Mouse (Mus musculus) testis, postnatal 10 days (tissue): ENCODE results near the gene Gm20388.
"Not testable (repeated sequence)": the region's sequence is repeated elsewhere in the genome, so short reads cannot be mapped to it uniquely, and the experiment has no call there.

Experiments used
- DNase-seq: peaks from one replicate; pipeline ENCODE4 v3.0.0; 2021; ENCODE audit warnings: low spot score

The Gm20388 gene

DNA sequence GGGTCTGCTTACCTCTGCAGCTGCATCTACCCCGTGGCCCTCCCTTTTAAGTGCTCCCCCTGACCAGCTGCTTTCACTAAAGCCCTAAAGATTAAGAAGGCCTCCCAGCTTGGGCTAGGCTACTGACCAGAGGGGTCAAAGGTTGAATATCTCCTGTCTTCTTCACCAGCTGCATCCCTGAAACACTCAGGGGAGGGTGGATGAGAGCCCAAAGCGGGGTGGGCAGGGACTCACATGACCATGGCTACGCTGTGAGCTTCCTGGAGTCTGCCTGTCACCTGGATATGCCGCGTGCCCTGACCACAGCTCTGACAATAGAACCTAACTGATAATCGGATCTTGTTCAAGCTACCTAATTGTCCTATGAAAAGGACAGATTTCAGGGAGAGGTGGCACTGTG is 2712.1 kb downstream of the Gm20388 start, which contains the start of gene Pabpn1l:
Pabpn1l (minus strand) TSS at position 13 of the 400 bp plus-strand sequence.
- DNase-seq: no peak

GRCm38 (mm10) chr8:122623844-122624642 is 2713.4 kb downstream of the Gm20388 start:
- DNase-seq: no peak

DNA sequence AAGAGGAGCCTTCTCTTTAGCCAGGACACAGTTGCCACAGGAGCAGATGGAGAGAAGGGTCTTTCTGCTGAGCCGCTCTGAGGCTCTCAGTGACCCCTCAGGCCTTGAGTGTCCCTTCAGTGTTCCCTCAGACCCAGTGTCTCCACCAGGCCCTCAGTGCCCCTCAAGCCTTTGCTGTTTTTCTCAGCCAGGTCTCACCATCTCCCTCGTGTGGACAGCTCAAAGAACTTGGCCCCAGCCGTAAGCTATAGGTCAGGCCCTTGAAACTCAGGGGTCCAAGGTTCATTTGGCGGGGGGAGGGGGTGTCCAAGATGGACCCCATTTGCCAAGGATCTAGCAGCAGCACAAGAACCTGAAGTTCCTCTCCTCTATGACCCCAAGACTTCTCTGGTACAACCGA is 2714.0 kb downstream of the Gm20388 start:
- no peak for DNase-seq

GRCm38 (mm10) chr8:122625811-122626210 is 2715.2 kb downstream of the Gm20388 start:
- DNase-seq: no peak

GRCm38 (mm10) chr8:122626896-122627295 is 2716.3 kb downstream of the Gm20388 start:
- no peak for DNase-seq

- no peak for DNase-seq
Observed at GRCm38 (mm10) chr8:122629388-122629787, 2718.7 kb downstream of the Gm20388 start.

- no peak for DNase-seq
Observed at GRCm38 (mm10) chr8:122630696-122631095, 2720.1 kb downstream of the Gm20388 start.

GRCm38 (mm10) chr8:122632134-122632533 is 2721.5 kb downstream of the Gm20388 start:
- DNase-seq: not testable (repeated sequence)

GRCm38 (mm10) chr8:122633205-122633604 is 2722.6 kb downstream of the Gm20388 start:
- no peak for DNase-seq

DNA sequence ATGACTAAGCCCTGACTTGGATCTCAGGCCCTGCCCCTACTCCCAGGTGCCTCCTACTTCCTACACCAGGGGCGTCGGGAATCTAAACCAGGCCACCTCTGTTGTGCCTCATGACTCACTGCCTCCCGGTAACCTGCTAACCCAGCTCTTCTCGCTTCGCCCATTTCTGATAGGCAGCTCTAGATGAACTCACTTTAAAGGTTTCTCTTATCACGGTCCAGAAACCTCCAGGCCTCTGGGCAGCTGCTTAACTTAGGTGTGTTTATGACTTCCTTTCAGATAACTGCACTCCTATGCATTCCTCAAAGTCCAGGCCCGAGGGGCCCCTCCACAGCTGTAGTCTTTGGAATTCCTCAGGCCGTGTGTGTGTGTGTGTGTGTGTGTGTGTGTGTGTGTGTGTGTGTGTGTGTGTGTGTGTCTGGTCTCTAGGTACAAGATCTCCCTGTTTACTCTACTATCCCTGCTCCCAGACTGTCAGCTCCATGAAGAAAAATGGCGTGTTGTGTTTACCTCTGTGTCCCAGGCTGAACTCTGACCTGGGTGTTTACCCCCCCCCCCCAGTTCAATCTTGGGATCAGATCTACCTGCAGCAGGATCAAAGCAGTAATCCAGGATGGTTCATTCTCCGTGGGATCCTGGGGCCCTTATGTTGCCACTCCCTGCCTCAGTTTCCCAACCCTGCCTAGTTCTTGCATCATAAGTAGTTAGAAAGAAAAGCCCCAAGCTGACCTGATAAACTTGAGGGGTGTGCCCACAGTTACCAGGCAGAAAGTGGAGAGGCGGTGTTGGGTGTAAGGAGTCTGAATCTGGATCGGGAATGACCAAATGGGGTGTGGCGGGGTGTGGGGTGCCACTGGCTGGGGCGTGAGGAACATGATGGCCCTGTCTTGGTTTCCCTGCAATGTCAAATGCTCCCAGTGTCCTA is 2725.5 kb downstream of the Gm20388 start:
- no peak for DNase-seq

GRCm38 (mm10) chr8:122636803-122637175 is 2726.1 kb downstream of the Gm20388 start:
- DNase-seq: no peak

- DNase-seq: no peak
Observed at GRCm38 (mm10) chr8:122637230-122637629, 2726.6 kb downstream of the Gm20388 start.

- DNase-seq: no peak
Observed at GRCm38 (mm10) chr8:122638601-122639000, 2728.0 kb downstream of the Gm20388 start.

- DNase-seq: peak; percentile 79
Observed at GRCm38 (mm10) chr8:122639521-122640248, 2729.0 kb downstream of the Gm20388 start.

DNA sequence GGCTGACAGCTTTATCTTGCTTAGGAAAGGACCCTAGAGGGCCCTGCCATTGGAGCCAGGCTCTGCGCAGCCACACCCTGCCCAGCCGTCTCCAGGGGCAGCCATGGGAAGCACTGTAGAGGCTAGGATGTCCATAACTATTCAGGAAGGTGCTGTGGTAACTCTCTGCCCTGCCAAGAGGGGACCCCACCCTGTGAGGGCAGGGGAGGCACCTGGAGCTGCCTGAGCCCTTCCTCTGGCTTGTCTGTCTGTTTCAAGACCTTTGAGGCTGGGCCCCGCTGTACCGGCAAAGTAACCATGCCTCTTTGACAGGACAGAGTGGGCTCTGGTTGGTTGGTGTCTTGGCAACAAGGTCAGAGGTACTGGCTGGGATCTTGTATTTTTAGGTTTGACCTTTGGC is 2730.2 kb downstream of the Gm20388 start:
- DNase-seq: no peak

DNA sequence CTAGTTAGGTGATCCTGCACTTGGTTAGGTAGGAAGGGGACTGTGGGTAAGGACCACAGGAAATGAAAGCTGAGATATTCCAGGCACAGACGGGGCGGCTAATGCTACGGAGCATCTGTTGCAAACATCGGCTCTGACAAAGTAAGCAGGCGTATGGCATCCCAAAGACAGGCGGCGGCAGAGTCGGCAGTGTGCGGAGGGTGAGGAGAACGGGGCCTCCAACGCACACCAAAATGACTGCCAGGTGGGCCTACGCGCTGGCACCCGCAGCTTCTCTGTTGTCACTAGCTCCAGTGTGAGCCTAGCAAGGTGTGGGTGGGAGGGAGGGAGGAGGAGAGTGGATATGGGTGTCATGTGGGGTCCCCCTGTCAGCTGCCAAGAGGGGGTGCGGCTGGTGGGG is 2730.8 kb downstream of the Gm20388 start:
- DNase-seq: no peak

- peak; percentile 65 for DNase-seq
Observed at GRCm38 (mm10) chr8:122642071-122642470, 2731.4 kb downstream of the Gm20388 start.

- DNase-seq: no peak
Observed at GRCm38 (mm10) chr8:122644175-122644954, 2733.7 kb downstream of the Gm20388 start.

DNA sequence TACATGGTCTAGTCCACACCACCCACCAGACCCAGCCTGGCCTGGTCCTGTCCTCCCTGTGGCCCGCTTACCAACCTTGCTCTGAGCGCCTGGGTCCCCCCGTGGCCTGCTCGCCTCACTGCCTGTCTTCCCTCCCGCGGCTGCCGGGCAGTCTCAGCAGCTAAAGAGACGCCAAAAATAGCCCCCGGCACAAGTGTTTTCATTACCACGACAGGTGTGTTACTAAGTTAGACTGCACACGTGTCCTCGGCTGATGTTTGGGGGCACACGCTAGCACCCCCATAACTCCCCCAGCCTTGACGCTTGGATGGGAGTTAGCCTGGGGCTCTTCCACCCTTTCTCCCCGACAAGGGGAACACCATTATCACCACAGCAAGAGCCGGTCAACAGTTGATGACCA is 2735.7 kb downstream of the Gm20388 start:
- no peak for DNase-seq

- no peak for DNase-seq
Observed at GRCm38 (mm10) chr8:122648192-122648970, 2737.7 kb downstream of the Gm20388 start.
